Mouse (Mus musculus): ENCODE data around the gene Jaml. TPM values are rescaled to one million over a fixed set of nuclear protein-coding genes. Genes with fewer than 3 reads are reported as not detected.
"Not testable (repeated sequence)": the region's sequence is repeated elsewhere in the genome, so short reads cannot be mapped to it uniquely, and the experiment has no call there.

The Jaml gene
- polyA plus RNA-seq (2012; rRNA removed), result not detected in 2 replicates

GRCm38 (mm10) chr9:45079011-45079410 lies at the start of gene Jaml:
Gene Jaml (plus strand): TSS chr9:45079183.
- no peak within 1 kb of the TSS for H3K27ac ChIP-seq (ENCODE audit: control insufficient read depth, insufficient read depth, low read depth, low read length)
- H3K27me3 ChIP-seq (ENCODE audit: control insufficient read depth, insufficient read depth, low read length), result no peaks in the 10 kb centered on the region
- H3K36me3 ChIP-seq (ENCODE audit: control insufficient read depth, insufficient read depth, low read length), result no peaks in the 10 kb centered on the region
- TF ChIP-seq CTCF (IDR thresholded peaks at IDR 0.05; ENCODE audit: control insufficient read depth, insufficient read depth, insufficient replicate concordance, low read depth, low read length) (no peak), POLR2A (IDR thresholded peaks at IDR 0.05; ENCODE audit: control insufficient read depth, low read depth, low read length) (no peak)
- no peaks in the 10 kb centered on the region for H3K4me1 ChIP-seq (ENCODE audit: control insufficient read depth, insufficient read depth, low read length)
- H3K4me3 ChIP-seq (ENCODE audit: control insufficient read depth, low read depth, low read length), result no peak within 1 kb of the TSS

- Histone ChIP-seq H3K27ac (ENCODE audit: control insufficient read depth, insufficient read depth, low read depth, low read length) (no peak overlapping the region), H3K4me1 (ENCODE audit: control insufficient read depth, insufficient read depth, low read length) (no peaks in the 10 kb centered on the region), H3K4me3 (ENCODE audit: control insufficient read depth, low read depth, low read length) (no peak overlapping the region), H3K36me3 (ENCODE audit: control insufficient read depth, insufficient read depth, low read length) (no peaks in the 10 kb centered on the region), H3K27me3 (ENCODE audit: control insufficient read depth, insufficient read depth, low read length) (no peaks in the 10 kb centered on the region)
- TF ChIP-seq POLR2A (IDR thresholded peaks at IDR 0.05; ENCODE audit: control insufficient read depth, low read depth, low read length), result no peak
These were observed 48.6 kb upstream of the Jaml start for GRCm38 (mm10) chr9:45030341-45030740.

GRCm38 (mm10) chr9:45032261-45032660 lies 46.7 kb upstream of the Jaml start:
- H3K36me3 ChIP-seq (ENCODE audit: control insufficient read depth, insufficient read depth, low read length), result no peaks in the 10 kb centered on the region
- TF ChIP-seq POLR2A (IDR thresholded peaks at IDR 0.05; ENCODE audit: control insufficient read depth, low read depth, low read length) (no peak), CTCF (IDR thresholded peaks at IDR 0.05; ENCODE audit: control insufficient read depth, insufficient read depth, insufficient replicate concordance, low read depth, low read length) (no peak)
- H3K27ac ChIP-seq (ENCODE audit: control insufficient read depth, insufficient read depth, low read depth, low read length), result no peak overlapping the region
- no peaks in the 10 kb centered on the region for H3K27me3 ChIP-seq (ENCODE audit: control insufficient read depth, insufficient read depth, low read length)
- H3K4me1 ChIP-seq (ENCODE audit: control insufficient read depth, insufficient read depth, low read length), result no peaks in the 10 kb centered on the region
- no peak overlapping the region for H3K4me3 ChIP-seq (ENCODE audit: control insufficient read depth, low read depth, low read length)

- no peaks in the 10 kb centered on the region for H3K4me1 ChIP-seq (ENCODE audit: control insufficient read depth, insufficient read depth, low read length)
- H3K4me3 ChIP-seq (ENCODE audit: control insufficient read depth, low read depth, low read length), result no peak overlapping the region
- TF ChIP-seq CTCF (IDR thresholded peaks at IDR 0.05; ENCODE audit: control insufficient read depth, insufficient read depth, insufficient replicate concordance, low read depth, low read length) (no peak), POLR2A (IDR thresholded peaks at IDR 0.05; ENCODE audit: control insufficient read depth, low read depth, low read length) (no peak)
- H3K36me3 ChIP-seq (ENCODE audit: control insufficient read depth, insufficient read depth, low read length), result no peaks in the 10 kb centered on the region
- no peak overlapping the region for H3K27ac ChIP-seq (ENCODE audit: control insufficient read depth, insufficient read depth, low read depth, low read length)
- no peaks in the 10 kb centered on the region for H3K27me3 ChIP-seq (ENCODE audit: control insufficient read depth, insufficient read depth, low read length)
These were observed 44.5 kb upstream of the Jaml start for GRCm38 (mm10) chr9:45034526-45034925.

- H3K36me3 ChIP-seq (ENCODE audit: control insufficient read depth, insufficient read depth, low read length); H3K4me1 ChIP-seq (ENCODE audit: control insufficient read depth, insufficient read depth, low read length); H3K27me3 ChIP-seq (ENCODE audit: control insufficient read depth, insufficient read depth, low read length); H3K27ac ChIP-seq (ENCODE audit: control insufficient read depth, insufficient read depth, low read depth, low read length); H3K4me3 ChIP-seq (ENCODE audit: control insufficient read depth, low read depth, low read length): not testable (repeated sequence)
These were observed 41.2 kb upstream of the Jaml start for GRCm38 (mm10) chr9:45037803-45038202.

- Histone ChIP-seq H3K4me1 (ENCODE audit: control insufficient read depth, insufficient read depth, low read length) (peaks cover 19% of the 10 kb centered on the region), H3K4me3 (ENCODE audit: control insufficient read depth, low read depth, low read length) (no peak within 1 kb of the TSS), H3K27me3 (ENCODE audit: control insufficient read depth, insufficient read depth, low read length) (peaks cover 5% of the 10 kb centered on the region), H3K27ac (ENCODE audit: control insufficient read depth, insufficient read depth, low read depth, low read length) (no peak within 1 kb of the TSS), H3K36me3 (ENCODE audit: control insufficient read depth, insufficient read depth, low read length) (no peaks in the 10 kb centered on the region)
- TF ChIP-seq POLR2A (IDR thresholded peaks at IDR 0.05; ENCODE audit: control insufficient read depth, low read depth, low read length), result no peak
- no peak for TF ChIP-seq CTCF (IDR thresholded peaks at IDR 0.05; ENCODE audit: control insufficient read depth, insufficient read depth, insufficient replicate concordance, low read depth, low read length)
These were observed 39.5 kb upstream of the Jaml start, which contains the start of gene Mpzl2 for GRCm38 (mm10) chr9:45039499-45039898. Gene Mpzl2 (plus strand): TSS chr9:45039799.

- no peak overlapping the region for H3K4me3 ChIP-seq (ENCODE audit: control insufficient read depth, low read depth, low read length)
- H3K4me1 ChIP-seq (ENCODE audit: control insufficient read depth, insufficient read depth, low read length), result peaks cover 19% of the 10 kb centered on the region
- no peak for TF ChIP-seq CTCF (IDR thresholded peaks at IDR 0.05; ENCODE audit: control insufficient read depth, insufficient read depth, insufficient replicate concordance, low read depth, low read length)
- no peak for TF ChIP-seq POLR2A (IDR thresholded peaks at IDR 0.05; ENCODE audit: control insufficient read depth, low read depth, low read length)
- H3K27ac ChIP-seq (ENCODE audit: control insufficient read depth, insufficient read depth, low read depth, low read length), result no peak overlapping the region
- no peaks in the 10 kb centered on the region for H3K36me3 ChIP-seq (ENCODE audit: control insufficient read depth, insufficient read depth, low read length)
- H3K27me3 ChIP-seq (ENCODE audit: control insufficient read depth, insufficient read depth, low read length), result peaks cover 5% of the 10 kb centered on the region
These were observed 38.7 kb upstream of the Jaml start for GRCm38 (mm10) chr9:45040066-45040845.
